8 mouse cellular contexts compared by ENCODE assay signal in the genomic region with DNA sequence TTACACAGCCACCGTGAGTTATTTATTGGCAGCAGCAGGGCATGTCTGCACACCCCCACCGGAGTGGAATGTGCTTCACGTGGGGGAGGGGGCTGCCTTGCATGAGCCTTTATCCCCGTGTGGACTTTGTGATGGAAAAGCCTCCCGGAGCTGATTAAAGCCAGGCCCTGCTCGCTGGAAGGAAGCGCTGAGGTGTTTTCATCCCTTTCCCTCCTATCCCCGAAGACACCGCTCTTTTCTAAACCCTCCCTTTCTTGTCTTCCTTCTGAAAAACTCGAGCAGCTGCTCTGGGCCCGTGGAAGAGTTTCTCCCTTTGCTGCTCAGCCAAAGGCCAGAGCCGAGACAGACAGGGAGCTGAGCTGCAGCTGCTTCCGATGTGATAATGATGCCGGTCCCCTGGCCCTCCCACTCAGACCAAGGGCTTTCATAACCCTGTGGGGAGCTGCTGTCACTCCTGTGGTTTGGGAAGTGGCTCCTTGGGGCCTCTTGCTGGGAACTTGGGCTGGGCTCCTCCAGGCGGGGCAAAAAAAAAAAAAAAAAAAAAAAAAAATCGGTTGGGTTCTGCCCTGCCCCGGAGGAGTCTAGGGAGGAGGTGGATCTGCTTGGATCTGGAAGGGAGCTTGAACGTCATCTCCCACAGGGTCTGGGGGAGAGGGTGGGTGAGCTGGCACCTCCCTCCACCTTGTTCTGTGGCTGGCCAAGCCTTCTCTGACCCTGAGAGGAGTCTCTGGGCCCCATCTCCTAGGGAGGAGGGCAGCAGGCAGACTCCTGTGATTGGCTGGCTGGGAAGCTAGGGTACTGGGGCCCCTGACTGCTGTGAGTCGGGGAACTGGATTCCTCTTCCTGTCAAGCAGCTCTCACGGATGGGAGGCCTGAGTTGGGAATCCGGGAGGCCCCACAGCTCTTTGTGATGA. TPM values are rescaled to one million over a fixed set of nuclear protein-coding genes. Genes with fewer than 3 reads are reported as not detected.
DNase-seq lines count a peak whose midpoint lies in the region; ATAC-seq and TF ChIP-seq lines count a peak whose summit lies in the region.

No protein-coding gene starts in this region.

- H3K4me1 ChIP-seq in embryonic facial prominence, embryonic 10.5 days, result peaks cover 48% of the 10 kb centered on the region
- peaks cover 46% of the 10 kb centered on the region for H3K4me1 ChIP-seq in heart, embryonic 12.5 days (replicated peaks)
- peaks cover 53% of the 10 kb centered on the region for H3K4me1 ChIP-seq in kidney, embryonic 16.5 days (ENCODE audit: insufficient read depth, low read length)
- peaks cover 6% of the 10 kb centered on the region for H3K4me1 ChIP-seq in small intestine, adult 2 months (ENCODE audit: control insufficient read depth, insufficient read depth, insufficient read length, low read length)

- TF ChIP-seq CTCF in small intestine, adult 2 months (IDR thresholded peaks at IDR 0.05; ENCODE audit: extremely low read depth, insufficient read length, insufficient replicate concordance, low read depth, low read length), result no peak

- no peak for TF ChIP-seq POLR2A in small intestine, adult 2 months (IDR thresholded peaks at IDR 0.05; ENCODE audit: low read depth, low read length)

- H3K9me3 ChIP-seq in embryonic facial prominence, embryonic 10.5 days, result no peaks in the 10 kb centered on the region
- H3K9me3 ChIP-seq in heart, embryonic 12.5 days (replicated peaks), result no peaks in the 10 kb centered on the region
- H3K9me3 ChIP-seq in kidney, embryonic 16.5 days (ENCODE audit: low read length), result no peaks in the 10 kb centered on the region

- no peaks in the 10 kb centered on the region for H3K27me3 ChIP-seq in embryonic facial prominence, embryonic 10.5 days (replicated peaks; ENCODE audit: low read depth, poor library complexity, severe bottlenecking)
- no peaks in the 10 kb centered on the region for H3K27me3 ChIP-seq in heart, embryonic 12.5 days (replicated peaks)
- no peaks in the 10 kb centered on the region for H3K27me3 ChIP-seq in kidney, embryonic 16.5 days (ENCODE audit: insufficient read depth, low read length)
- no peaks in the 10 kb centered on the region for H3K27me3 ChIP-seq in small intestine, adult 2 months (ENCODE audit: control insufficient read depth, insufficient read depth, low read length)

- peak; percentile 45 for DNase-seq in gastrocnemius, adult 18-20 months (ENCODE audit: low spot score)
- DNase-seq in gastrocnemius, adult 8-10 months (ENCODE audit: low spot score in 2 of 2), result no peak
- DNase-seq in embryonic facial prominence, embryonic 10.5 days (ENCODE audit: low spot score), result peak; percentile 88
- peak; percentile 76 to 86 for DNase-seq in lung, postnatal 4 days
- no peak for DNase-seq in cerebellum, postnatal 4 days (ENCODE audit: low spot score in 2 of 2)

- peak overlapping the region; percentile 96 for H3K9ac ChIP-seq in heart, embryonic 12.5 days
- peak overlapping the region; percentile 91 for H3K9ac ChIP-seq in kidney, embryonic 16.5 days (replicated peaks; ENCODE audit: low read length)

- WGBS in embryonic facial prominence, embryonic 10.5 days, result under 1% methylated on average over 21 of the region's 21 CpGs
- under 1% methylated on average over 21 of the region's 21 CpGs for WGBS in heart, embryonic 12.5 days
- under 1% methylated on average over 21 of the region's 21 CpGs for WGBS in kidney, embryonic 16.5 days
- 22% methylated on average over 21 of the region's 21 CpGs for WGBS in small intestine, adult 2 months

- peak; percentile 72 for ATAC-seq in heart, embryonic 12.5 days (ENCODE audit: insufficient number of reproducible peaks, low FRiP score)
- peak; percentile 80 for ATAC-seq in kidney, embryonic 16.5 days (ENCODE audit: low FRiP score, low TSS enrichment)

- H3K27ac ChIP-seq in embryonic facial prominence, embryonic 10.5 days (replicated peaks), result peak overlapping the region; percentile 91
- H3K27ac ChIP-seq in heart, embryonic 12.5 days (ENCODE audit: poor library complexity, severe bottlenecking), result peak overlapping the region; percentile 99
- H3K27ac ChIP-seq in kidney, embryonic 16.5 days (ENCODE audit: low read length), result peak overlapping the region; percentile 97
- H3K27ac ChIP-seq in small intestine, adult 2 months (ENCODE audit: insufficient read depth, low read depth, low read length), result peak overlapping the region; percentile 32

- H3K36me3 ChIP-seq in embryonic facial prominence, embryonic 10.5 days (replicated peaks), result peaks cover 42% of the 10 kb centered on the region
- peaks cover 43% of the 10 kb centered on the region for H3K36me3 ChIP-seq in heart, embryonic 12.5 days
- peaks cover 20% of the 10 kb centered on the region for H3K36me3 ChIP-seq in kidney, embryonic 16.5 days (ENCODE audit: insufficient read depth, low read length)
- H3K36me3 ChIP-seq in small intestine, adult 2 months (ENCODE audit: control insufficient read depth, insufficient read depth, low read length), result peaks cover 2% of the 10 kb centered on the region; the same call in 1 of the 2 replicates

- H3K4me3 ChIP-seq in embryonic facial prominence, embryonic 10.5 days, result peak overlapping the region; percentile 96
- H3K4me3 ChIP-seq in heart, embryonic 12.5 days, result peak overlapping the region; percentile 95
- H3K4me3 ChIP-seq in kidney, embryonic 16.5 days (ENCODE audit: low read length), result peak overlapping the region; percentile 95
- H3K4me3 ChIP-seq in small intestine, adult 2 months (ENCODE audit: low read depth, low read length), result peak overlapping the region; percentile 79

- H3K4me2 ChIP-seq in heart, embryonic 12.5 days, result peak overlapping the region; percentile 87
- peak overlapping the region; percentile 89 for H3K4me2 ChIP-seq in kidney, embryonic 16.5 days (replicated peaks; ENCODE audit: low read depth, low read length)

RNA-seq across cellular contexts. Expression of gene Bysl, which starts 15.8 kb away (rescaled TPM):
- 10 to 100 TPM; 13.9 to 15.3 TPM for total RNA-seq in gastrocnemius, adult 18-20 months (2021)
- total RNA-seq in gastrocnemius, adult 8-10 months (2022), result 10 to 100 TPM; 13.8 to 16.5 (median 14.2) TPM
- polyA plus RNA-seq in embryonic facial prominence, embryonic 10.5 days (2016; fragmentation: Nextera tagmentation; extraction: Ambion mirVana), result 43.8 and 44.7 TPM in 2 replicates
- 24.7 and 27.8 TPM in 2 replicates for polyA plus RNA-seq in heart, embryonic 12.5 days (2016; fragmentation: Nextera tagmentation; extraction: Ambion mirVana)
- 24.5 and 25.9 TPM in 2 replicates for polyA plus RNA-seq in kidney, embryonic 16.5 days (2015; fragmentation: Nextera tagmentation; extraction: Ambion mirVana)
- 3.3 and 3.5 TPM in 2 replicates for polyA plus RNA-seq in small intestine, adult 2 months (2012; rRNA removed)

RNA-seq across cellular contexts. Expression of gene Med20, which starts 15.9 kb away (rescaled TPM):
- 10 to 100 TPM; 14.7 to 15.4 TPM for total RNA-seq in gastrocnemius, adult 18-20 months (2021)
- total RNA-seq in gastrocnemius, adult 8-10 months (2022), result 10 to 100 TPM; 13.3 to 19.3 (median 18.1) TPM
- 46.7 and 48.9 TPM in 2 replicates for polyA plus RNA-seq in embryonic facial prominence, embryonic 10.5 days (2016; fragmentation: Nextera tagmentation; extraction: Ambion mirVana)
- 27.8 and 30.0 TPM in 2 replicates for polyA plus RNA-seq in heart, embryonic 12.5 days (2016; fragmentation: Nextera tagmentation; extraction: Ambion mirVana)
- polyA plus RNA-seq in kidney, embryonic 16.5 days (2015; fragmentation: Nextera tagmentation; extraction: Ambion mirVana), result 47.7 and 53.9 TPM in 2 replicates
- polyA plus RNA-seq in small intestine, adult 2 months (2012; rRNA removed), result 7.3 and 11.3 TPM in 2 replicates

RNA-seq across cellular contexts. Expression of gene Gm20517, which starts 15.9 kb away (rescaled TPM):
- 1 to 10 TPM; 1.6 to 2.6 TPM for total RNA-seq in gastrocnemius, adult 18-20 months (2021)
- total RNA-seq in gastrocnemius, adult 8-10 months (2022), result 1 to 10 TPM in 3 of 4 experiments, under 1 TPM in 1; 0.77 to 2.8 (median 1.6) TPM
- polyA plus RNA-seq in embryonic facial prominence, embryonic 10.5 days (2016; fragmentation: Nextera tagmentation; extraction: Ambion mirVana), result 1.6 and 2.4 TPM in 2 replicates
- polyA plus RNA-seq in heart, embryonic 12.5 days (2016; fragmentation: Nextera tagmentation; extraction: Ambion mirVana), result 1.3 and 2.7 TPM in 2 replicates
- polyA plus RNA-seq in kidney, embryonic 16.5 days (2015; fragmentation: Nextera tagmentation; extraction: Ambion mirVana), result 1.6 TPM in 2 replicates
- 0.88 and 1.7 TPM in 2 replicates for polyA plus RNA-seq in small intestine, adult 2 months (2012; rRNA removed)

RNA-seq across cellular contexts. Expression of gene Usp49, which starts 35.0 kb away (rescaled TPM):
- total RNA-seq in gastrocnemius, adult 18-20 months (2021), result 1 to 10 TPM; 3.0 to 3.5 TPM
- total RNA-seq in gastrocnemius, adult 8-10 months (2022), result 1 to 10 TPM; 2.0 to 3.4 (median 3.2) TPM
- polyA plus RNA-seq in embryonic facial prominence, embryonic 10.5 days (2016; fragmentation: Nextera tagmentation; extraction: Ambion mirVana), result 4.1 and 5.4 TPM in 2 replicates
- polyA plus RNA-seq in heart, embryonic 12.5 days (2016; fragmentation: Nextera tagmentation; extraction: Ambion mirVana), result 3.5 and 4.8 TPM in 2 replicates
- polyA plus RNA-seq in kidney, embryonic 16.5 days (2015; fragmentation: Nextera tagmentation; extraction: Ambion mirVana), result 3.7 and 5.3 TPM in 2 replicates
- 2.3 and 4.6 TPM in 2 replicates for polyA plus RNA-seq in small intestine, adult 2 months (2012; rRNA removed)

Comparison
In these comparisons a context has a peak if more than half of its experiments do, and no peak if none do; other contexts are left out.
1. DNase-seq: peak in gastrocnemius, adult 18-20 months (single experiment), embryonic facial prominence, embryonic 10.5 days (single experiment) and lung, postnatal 4 days (2 of 2); none in gastrocnemius, adult 8-10 months (0 of 2) and cerebellum, postnatal 4 days (0 of 2).
2. H3K27ac ChIP-seq: peak in every context shown above with its lines; median percentile 99 in heart, embryonic 12.5 days; 97 in kidney, embryonic 16.5 days; 91 in embryonic facial prominence, embryonic 10.5 days; 32 in small intestine, adult 2 months.
3. Peak in every context shown above with its lines, with median percentiles within 50 percentile points of each other: H3K4me3 ChIP-seq.